Mouse (Mus musculus): ENCODE measurements at regions not wholly inside any gene's neighbourhood (a gene's known extent, or its start where the extent isn't known, plus 50 kb on each side); places are given as distances from the start of the nearest gene placed in this dataset.

DNA sequence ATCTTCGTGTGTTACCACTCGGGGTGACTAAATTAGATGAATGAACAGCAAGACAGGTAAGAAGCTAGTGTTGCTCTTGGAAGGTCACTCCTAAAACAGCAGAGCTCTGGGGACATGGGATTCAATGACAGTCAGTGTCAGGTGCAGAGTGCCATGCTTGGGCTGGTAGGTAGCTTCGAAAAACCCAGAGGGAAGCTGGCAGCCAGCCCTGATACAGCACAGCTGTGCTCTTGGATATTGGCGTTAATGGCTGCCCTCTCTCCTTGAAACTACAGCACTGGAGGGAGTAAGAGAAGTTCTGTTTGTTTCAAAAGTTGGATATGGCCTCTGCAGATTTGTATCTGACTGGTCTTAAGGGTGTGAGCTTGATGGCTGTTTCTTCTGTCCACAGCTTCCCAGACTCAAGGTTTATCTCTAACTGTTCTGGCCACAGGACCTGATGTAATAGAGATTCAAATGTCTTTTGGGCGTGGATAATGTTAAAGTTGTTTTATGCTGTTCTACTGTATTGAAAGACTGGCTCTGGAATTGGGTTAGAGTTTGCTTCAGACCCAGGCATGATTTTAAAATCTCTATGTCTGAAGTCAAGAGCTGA lies 152.7 kb downstream of the Cand1 start:
- TF ChIP-seq CTCF (IDR thresholded peaks at IDR 0.05; ENCODE audit: low read depth) = no peak
- no peak for TF ChIP-seq EP300 (IDR thresholded peaks at IDR 0.05; ENCODE audit: low read depth)
